Mouse (Mus musculus) Patski (cell line): ENCODE measurements around the gene Gm49425. TPM values are rescaled to one million over a fixed set of nuclear protein-coding genes. Genes with fewer than 3 reads are reported as not detected.
A peak's percentile ranks its signal among the peaks of the same experiment; 100 is the strongest.

Experiments used
- ATAC-seq: fragments of 100-300 bp; one replicate; pipeline ENCODE4 v1.8.0; 2021
- CTCF ChIA-PET: fragments of 350-600 bp; sonication (Branson Sonifier 250); formaldehyde crosslinking; loops from one replicate; lab custom pipeline; 2022; ENCODE audit warnings: inconsistent platforms; lab: Charles Lee
- POLR2A ChIA-PET: fragments of 350-600 bp; sonication (Branson Sonifier 250); formaldehyde crosslinking; loops from one replicate; lab custom pipeline; 2022; ENCODE audit warnings: antibody characterized with exemption, inconsistent platforms; lab: Charles Lee
- DNase-seq: peaks from one replicate; pipeline ENCODE4 v3.0.0-alpha.2; 2011; ENCODE audit warnings: low read depth, low spot score
- H3K27me3 ChIP-seq: fragments of 371-371 bp; one replicate; pipeline ENCODE4 v1.5.1; 2021
- CTCF ChIP-seq: fragments of 100-300 bp; IDR thresholded peaks from one replicate; pipeline ENCODE4 v1.5.1; 2021
- in situ Hi-C: fragments of 300-500 bp; cut with MboI; formaldehyde crosslinking; loops from 3 replicates; pipeline ENCODE4 v1.11.1; 2018; ENCODE audit warnings: low pct_unique_long_range_greater_than_20kb, mixed read lengths
- polyA plus RNA-seq: library from polyadenylated mRNA; unstranded; gene quantifications from one replicate; pipeline ENCODE4 v1.2.3, GENCODE M21; 2021

The Gm49425 gene
- polyA plus RNA-seq, 1 experiment from 2014 or later: not detected

- DNase-seq (no peak), ATAC-seq (no peak)
- POLR2A ChIA-PET: no interaction called here
- no peaks in the 10 kb centered on the region for H3K27me3 ChIP-seq
- no peak for TF ChIP-seq CTCF
- in situ Hi-C loops: no loop called here
- CTCF ChIA-PET: no interaction called here
Observed at GRCm38 (mm10) chr15:101491431-101491830, 25.6 kb downstream of the Gm49425 start, which contains the start of gene Krt83. Gene Krt83 (minus strand): TSS chr15:101491512.

- no peak for ATAC-seq
- ChIA-PET CTCF (interaction anchor here (0.8 kb wide), 1 partner anchor 12 kb away, joined by 3 read pairs; no protein-coding TSS in a partner anchor), POLR2A (no interaction called here)
- H3K27me3 ChIP-seq: no peaks in the 10 kb centered on the region
- DNase-seq: no peak
- in situ Hi-C loops: no loop called here
- no peak for TF ChIP-seq CTCF
Observed at GRCm38 (mm10) chr15:101485911-101486635, 31.0 kb downstream of the Gm49425 start.

GRCm38 (mm10) chr15:101484939-101485338, 32.1 kb downstream of the Gm49425 start:
- ChIA-PET CTCF (interaction anchor here (1.1 kb wide), 1 partner anchor 12 kb away, joined by 4 read pairs; no protein-coding TSS in a partner anchor), POLR2A (no interaction called here)
- ATAC-seq: peak; percentile 13
- no peaks in the 10 kb centered on the region for H3K27me3 ChIP-seq
- TF ChIP-seq CTCF: no peak
- in situ Hi-C loops: no loop called here
- DNase-seq: no peak

- CTCF ChIA-PET: no interaction called here
- DNase-seq: no peak
- no peak for ATAC-seq
- POLR2A ChIA-PET: no interaction called here
- peaks cover 4% of the 10 kb centered on the region for H3K27me3 ChIP-seq
- in situ Hi-C loops: no loop called here
- TF ChIP-seq CTCF: no peak
Observed at GRCm38 (mm10) chr15:101483646-101484045, 33.4 kb downstream of the Gm49425 start.

- in situ Hi-C loops: no loop called here
- peaks cover 13% of the 10 kb centered on the region for H3K27me3 ChIP-seq
Observed at GRCm38 (mm10) chr15:101482056-101482455, 35.0 kb downstream of the Gm49425 start.

GRCm38 (mm10) chr15:101479666-101480060, 37.4 kb downstream of the Gm49425 start:
- DNase-seq: no peak
- no peak for TF ChIP-seq CTCF
- H3K27me3 ChIP-seq: peaks cover 16% of the 10 kb centered on the region
- POLR2A ChIA-PET: interaction anchor here (0.6 kb wide), 1 partner anchor 31 kb away, joined by 3 read pairs; no protein-coding TSS in a partner anchor
- in situ Hi-C loops: no loop called here
- CTCF ChIA-PET: no interaction called here
- ATAC-seq: no peak

More at GRCm38 (mm10) chr15:101482056-101482455, 35.0 kb downstream of the Gm49425 start:
- ATAC-seq: no peak
- ChIA-PET POLR2A (no interaction called here), CTCF (no interaction called here)
- DNase-seq: no peak
- TF ChIP-seq CTCF: no peak

- ChIA-PET POLR2A (interaction anchor here (0.6 kb wide), 1 partner anchor 30 kb away, joined by 3 read pairs; no protein-coding TSS in a partner anchor), CTCF (no interaction called here)
- ATAC-seq: no peak
- no peak for TF ChIP-seq CTCF
- in situ Hi-C loops: no loop called here
- no peak for DNase-seq
- peaks cover 16% of the 10 kb centered on the region for H3K27me3 ChIP-seq
Observed at GRCm38 (mm10) chr15:101479007-101479665, 37.9 kb downstream of the Gm49425 start.

- POLR2A ChIA-PET: no interaction called here
Observed at GRCm38 (mm10) chr15:101472952-101473528, 44.0 kb downstream of the Gm49425 start, which contains the start of gene Krt86. Gene Krt86 (plus strand): TSS chr15:101473478.

GRCm38 (mm10) chr15:101469093-101469492, 48.0 kb downstream of the Gm49425 start:
- ChIA-PET CTCF (interaction anchor here (1.4 kb wide), 1 partner anchor 10 kb away, joined by 3 read pairs; no protein-coding TSS in a partner anchor), POLR2A (no interaction called here)
- H3K27me3 ChIP-seq: peaks cover 3% of the 10 kb centered on the region
- DNase-seq (no peak), ATAC-seq (no peak)
- TF ChIP-seq CTCF: no peak
- in situ Hi-C loops: no loop called here

More at GRCm38 (mm10) chr15:101472952-101473528, 44.0 kb downstream of the Gm49425 start, which contains the start of gene Krt86:
- H3K27me3 ChIP-seq: peaks cover 15% of the 10 kb centered on the region
- in situ Hi-C loops: no loop called here
- DNase-seq (no peak), ATAC-seq (peak; percentile 49)
- TF ChIP-seq CTCF: no peak
- CTCF ChIA-PET: interaction anchor here (1.0 kb wide), 1 partner anchor 24 kb away, joined by 3 read pairs; no protein-coding TSS in a partner anchor

Other genes with a start within 250 kb of the Gm49425 start
- gene Atg101, start 233.0 kb downstream of the Gm49425 start, polyA plus RNA-seq: 48.6 TPM
- gene 6030408B16Rik, start 224.0 kb downstream of the Gm49425 start, polyA plus RNA-seq: not detected
- 16.7 TPM for gene Krt80, start 147.1 kb downstream of the Gm49425 start, polyA plus RNA-seq
- 5.1 TPM for gene Krt7, start 106.2 kb downstream of the Gm49425 start, polyA plus RNA-seq
- gene Krt87, start 78.5 kb downstream of the Gm49425 start, polyA plus RNA-seq: not detected
- gene Krt88, start 69.5 kb downstream of the Gm49425 start, polyA plus RNA-seq: not detected
- gene Krt81, start 53.5 kb downstream of the Gm49425 start, polyA plus RNA-seq: not detected
- gene Krt86, start 43.8 kb downstream of the Gm49425 start, polyA plus RNA-seq: not detected
- not detected for gene Krt83, start 25.7 kb downstream of the Gm49425 start, polyA plus RNA-seq
- not detected for gene Krt84, start 15.6 kb upstream of the Gm49425 start, polyA plus RNA-seq
- not detected for gene Krt82, start 33.4 kb upstream of the Gm49425 start, polyA plus RNA-seq
- gene Krt90, start 45.7 kb upstream of the Gm49425 start, polyA plus RNA-seq: 0.27 TPM
- gene Krt75, start 56.6 kb upstream of the Gm49425 start, polyA plus RNA-seq: not detected
- not detected for gene Gm5414, start 110.9 kb upstream of the Gm49425 start, polyA plus RNA-seq
- not detected for gene Gm5478, start 130.1 kb upstream of the Gm49425 start, polyA plus RNA-seq
- gene Krt6b, start 163.0 kb upstream of the Gm49425 start, polyA plus RNA-seq: not detected
- gene Krt6a, start 177.0 kb upstream of the Gm49425 start, polyA plus RNA-seq: not detected
- 0.03 TPM for gene Krt5, start 195.6 kb upstream of the Gm49425 start, polyA plus RNA-seq
- gene Krt71, start 225.8 kb upstream of the Gm49425 start, polyA plus RNA-seq: not detected